Mouse (Mus musculus): ENCODE results near the gene Tmc4.

Gene Tmc4

DNA sequence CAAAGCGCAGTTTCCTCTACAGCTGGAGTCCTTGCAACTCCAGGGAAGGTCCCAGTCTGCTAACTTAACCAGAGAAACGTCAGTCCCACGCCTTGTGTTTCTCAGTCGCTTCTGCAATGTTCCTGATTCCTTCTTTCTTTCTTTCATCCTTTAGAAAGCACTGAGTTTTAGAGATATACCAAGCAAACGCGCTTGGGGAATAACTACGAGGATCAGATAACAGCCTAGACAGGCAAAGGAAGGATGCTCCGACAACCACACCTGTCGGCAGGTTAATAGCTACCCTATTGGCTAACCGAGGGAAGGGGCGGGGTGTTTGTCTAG, 33.0 kb downstream of the Tmc4 start:
- DNase-seq (ENCODE audit: extremely low spot score, low spot score) = no peak

DNA sequence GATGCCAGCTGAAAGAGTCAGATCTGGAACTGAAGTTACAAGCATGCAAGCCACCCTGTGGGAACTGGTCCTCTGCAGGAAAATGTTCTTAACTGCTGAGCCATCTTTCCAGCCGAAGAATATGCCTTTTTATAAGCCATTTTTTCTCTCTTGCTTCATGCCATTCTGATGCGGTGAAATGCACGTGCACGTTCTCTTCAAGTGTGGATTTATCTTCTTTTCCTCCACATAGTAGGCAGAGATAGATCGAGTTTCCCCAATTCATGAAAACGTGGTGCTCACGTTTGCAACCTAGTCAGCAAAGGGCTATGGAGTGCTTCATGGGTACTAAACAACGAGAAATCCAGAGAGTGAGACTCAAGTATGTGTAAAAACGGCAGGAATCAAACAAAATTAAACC, 33.5 kb downstream of the Tmc4 start:
- no peak for DNase-seq (ENCODE audit: extremely low spot score, low spot score)

GRCm38 (mm10) chr7:3643412-3643811, 33.9 kb downstream of the Tmc4 start:
- no peak for DNase-seq (ENCODE audit: extremely low spot score, low spot score)

- DNase-seq (ENCODE audit: extremely low spot score, low spot score) = no peak
These were observed 46.9 kb downstream of the Tmc4 start for GRCm38 (mm10) chr7:3630478-3630815.

GRCm38 (mm10) chr7:3629543-3630477, 47.5 kb downstream of the Tmc4 start, which contains the start of the genes Tfpt and Prpf31:
Tfpt (minus strand) TSS chr7:3629929.
Prpf31 (plus strand) TSS chr7:3629985.
- peak; percentile 96 for DNase-seq (ENCODE audit: extremely low spot score, low spot score)

GRCm38 (mm10) chr7:3629030-3629429, 48.3 kb downstream of the Tmc4 start:
- peak; percentile 24 for DNase-seq (ENCODE audit: extremely low spot score, low spot score)

DNA sequence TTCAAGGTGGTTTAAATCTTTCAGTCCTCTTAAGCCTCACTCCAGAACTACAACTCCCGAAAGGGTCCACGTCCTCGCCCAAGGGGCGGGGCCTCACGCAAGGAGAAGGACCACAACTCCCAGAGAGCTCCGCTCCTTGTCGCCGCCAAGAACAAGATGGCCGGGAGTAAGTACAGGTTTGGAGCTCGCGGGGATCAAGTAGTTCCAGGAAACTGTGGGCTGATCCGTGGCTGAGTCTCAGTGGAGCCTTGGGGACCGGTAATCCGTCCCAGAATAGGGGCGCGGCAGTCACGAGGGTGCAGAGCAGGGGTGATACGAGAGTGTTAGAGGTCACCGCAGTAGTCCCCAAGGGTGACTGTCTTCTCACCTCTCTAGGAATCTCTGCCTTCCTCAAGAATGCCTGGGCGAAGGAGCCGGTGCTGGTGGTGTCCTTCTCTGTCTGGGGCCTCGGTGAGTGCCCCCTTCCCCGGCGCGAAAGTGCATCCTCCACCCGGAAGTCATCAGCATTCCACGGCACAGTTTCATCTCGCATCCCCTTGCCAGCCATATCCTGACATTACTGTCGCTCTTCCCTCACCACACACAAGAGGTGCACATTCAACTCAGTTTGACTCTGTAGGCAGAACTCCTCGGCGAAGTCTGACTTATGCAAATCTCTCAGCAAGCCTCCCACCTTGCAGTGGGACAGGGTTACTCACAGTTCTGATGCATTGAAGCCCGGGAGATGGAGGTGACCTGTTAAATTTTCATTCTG, 59.9 kb downstream of the Tmc4 start, which contains the start of gene Ndufa3:
TSS of gene Ndufa3 (plus strand) at position 132 of the 754 bp plus-strand sequence.
- peak; percentile 73 for DNase-seq (ENCODE audit: extremely low spot score, low spot score)

DNA sequence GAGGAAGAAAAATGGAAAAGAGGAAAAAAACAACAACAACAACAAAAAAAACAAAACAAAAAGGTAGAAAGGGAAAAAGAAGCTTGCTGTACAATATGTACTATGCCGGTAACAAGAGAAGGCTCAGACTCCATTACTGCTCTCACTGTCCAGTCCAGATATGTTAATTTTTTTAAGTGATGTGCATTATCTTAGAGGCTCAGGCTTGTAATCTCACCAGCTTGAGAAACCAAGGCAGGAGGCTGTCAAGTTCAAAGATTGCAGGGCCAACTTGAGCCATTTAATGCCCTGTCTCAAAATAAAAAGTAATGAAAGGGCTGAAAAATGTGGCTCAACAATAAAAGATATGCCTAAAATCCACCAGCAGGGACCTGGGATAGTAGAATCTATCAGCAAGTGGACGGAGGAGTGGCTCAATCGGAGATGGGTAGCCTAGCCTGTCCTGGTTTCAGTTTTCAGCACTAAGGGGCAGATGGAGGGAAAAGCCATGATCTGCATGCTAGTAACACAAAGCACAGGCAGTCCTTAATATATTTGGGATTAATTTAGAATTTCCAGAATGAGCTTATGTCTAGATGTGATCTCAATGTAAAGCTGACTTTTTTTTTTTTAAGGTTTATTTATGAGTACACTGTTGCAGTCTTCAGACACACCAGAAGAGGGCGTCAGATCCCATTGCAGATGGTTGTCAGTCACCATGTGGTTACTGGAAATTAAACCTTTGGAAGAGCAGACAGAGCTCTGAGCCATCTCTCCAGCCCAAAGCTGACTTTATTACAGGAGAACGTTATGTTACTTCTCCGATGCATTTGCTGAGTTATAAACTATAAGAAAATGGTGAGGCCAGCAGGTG, 60.7 kb downstream of the Tmc4 start:
- no peak for DNase-seq (ENCODE audit: extremely low spot score, low spot score)

DNA sequence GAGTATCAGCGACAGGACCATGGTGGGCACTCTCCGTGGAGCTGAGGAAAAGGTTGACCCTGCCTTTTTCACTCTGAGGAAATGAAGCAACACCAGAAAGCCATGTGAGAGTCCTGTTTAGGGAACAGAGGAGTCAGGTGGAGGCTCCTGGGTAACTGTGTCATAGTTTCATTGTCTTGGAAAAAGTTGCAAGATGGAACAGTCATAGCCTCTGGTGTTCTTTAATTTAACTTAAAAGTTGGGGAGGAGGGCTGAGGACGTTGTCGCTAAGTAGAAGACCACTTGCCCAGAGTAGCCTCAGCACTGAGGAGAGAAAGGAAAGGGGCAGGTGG, 61.3 kb downstream of the Tmc4 start, which contains the start of gene Oscar:
TSS of gene Oscar (minus strand) at position 101 of the 332 bp plus-strand sequence.
- DNase-seq (ENCODE audit: extremely low spot score, low spot score) = no peak

Data from neural tube, embryonic 10.5 days (tissue).